ENCODE assay signal across 9 mouse cellular contexts in the genomic region with DNA sequence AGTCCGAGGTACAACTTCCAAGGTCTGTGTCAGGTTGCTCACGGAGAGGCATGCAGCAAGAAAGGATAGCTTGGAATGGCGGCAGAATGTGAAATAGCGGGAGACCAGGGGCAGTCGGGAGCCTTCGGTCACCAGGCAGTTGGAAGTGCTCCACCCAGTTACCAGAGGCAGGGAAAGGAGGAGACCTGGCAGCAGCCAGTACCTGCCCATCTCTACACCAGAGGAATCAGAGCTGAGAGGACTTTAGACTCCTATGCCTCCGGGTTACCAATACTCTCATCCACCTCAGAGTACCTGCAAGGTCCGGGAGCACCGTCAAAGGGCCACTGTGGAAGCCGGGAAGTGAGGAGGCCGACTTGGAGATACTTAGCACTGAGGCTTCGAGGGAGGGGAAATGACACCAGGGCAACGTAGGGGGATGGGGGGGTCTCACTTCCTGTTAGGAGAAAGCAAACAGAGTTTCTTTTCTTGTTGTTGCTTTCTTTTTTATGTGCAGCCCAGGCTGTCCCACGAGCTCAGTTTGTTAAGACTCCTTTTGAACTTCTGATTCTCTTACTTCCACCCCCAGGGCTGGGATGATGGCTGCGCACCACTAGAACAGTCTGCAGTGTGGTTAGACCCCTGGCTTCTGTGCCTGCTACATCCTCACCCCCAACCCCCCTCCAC. TPM values are rescaled to one million over a fixed set of nuclear protein-coding genes. Genes with fewer than 3 reads are reported as not detected.
DNase-seq lines count a peak whose midpoint lies in the region; ATAC-seq and TF ChIP-seq lines count a peak whose summit lies in the region.
"Had no signal": no experiment of that assay in that cellular context is flagged by ENCODE, and none has a peak within 500 bp of the region (broad histone marks: within the 10 kb centered on the region; RNA-seq: fewer than 3 reads in every experiment).

Gene Tlr12 (minus strand): TSS at position 374 of the 666 bp plus-strand sequence.

- ATAC-seq in neural tube, embryonic 13.5 days (ENCODE audit: low read depth), result no peak
- peak; percentile 65 for ATAC-seq in inflammation-experienced regulatory T-cells, adult 6 months
- ATAC-seq in limb, embryonic 14.5 days (ENCODE audit: low FRiP score, low read depth), result 0 out of 2 replicates have a peak, but pooled peaks have one; percentile 1
- ATAC-seq in forebrain, embryonic 16.5 days, result no peak

- no peak for TF ChIP-seq POLR2A in limb, embryonic 14.5 days (IDR thresholded peaks at IDR 0.05; ENCODE audit: borderline replicate concordance, extremely low read depth, insufficient read depth, insufficient read length)

- H3K27ac ChIP-seq in neural tube, embryonic 13.5 days (replicated peaks), result 0 out of 2 replicates have a peak within 1 kb of the TSS, but pooled peaks have one; percentile 13
- peak within 1 kb of the TSS; percentile 69 for H3K27ac ChIP-seq in limb, embryonic 14.5 days (replicated peaks; ENCODE audit: low read depth, low read length)
- no peak within 1 kb of the TSS for H3K27ac ChIP-seq in forebrain, embryonic 16.5 days (ENCODE audit: low read length)
- H3K27ac ChIP-seq: embryonic facial prominence, embryonic 15.5 days had no signal

- H3K4me2 ChIP-seq in neural tube, embryonic 13.5 days, result no peak within 1 kb of the TSS
- H3K4me2 ChIP-seq in limb, embryonic 14.5 days (replicated peaks; ENCODE audit: low read depth, low read length, severe bottlenecking), result no peak within 1 kb of the TSS
- H3K4me2 ChIP-seq in forebrain, embryonic 16.5 days (ENCODE audit: low read length), result no peak within 1 kb of the TSS
- H3K4me2 ChIP-seq: embryonic facial prominence, embryonic 15.5 days had no signal

- H3K9ac ChIP-seq in neural tube, embryonic 13.5 days, result peak within 1 kb of the TSS; percentile 26; the same call in 1 of the 2 replicates
- H3K9ac ChIP-seq in limb, embryonic 14.5 days (ENCODE audit: low read depth, low read length, severe bottlenecking), result no peak within 1 kb of the TSS
- H3K9ac ChIP-seq in forebrain, embryonic 16.5 days (replicated peaks; ENCODE audit: low read depth, low read length), result no peak within 1 kb of the TSS
- H3K9ac ChIP-seq: embryonic facial prominence, embryonic 15.5 days had no signal

- 66% methylated on average over 15 of the region's 15 CpGs for WGBS in neural tube, embryonic 13.5 days
- 43% methylated on average over 15 of the region's 15 CpGs for WGBS in limb, embryonic 14.5 days
- 78% methylated on average over 15 of the region's 15 CpGs for WGBS in forebrain, embryonic 16.5 days

- H3K27me3 ChIP-seq in neural tube, embryonic 13.5 days, result no peaks in the 10 kb centered on the region
- no peaks in the 10 kb centered on the region for H3K27me3 ChIP-seq in limb, embryonic 14.5 days (ENCODE audit: control insufficient read depth, insufficient read depth, low read length)
- H3K27me3 ChIP-seq in forebrain, embryonic 16.5 days (replicated peaks; ENCODE audit: control insufficient read depth, insufficient read depth, low read length), result no peaks in the 10 kb centered on the region

- no peak for DNase-seq in neural tube, embryonic 10.5 days (ENCODE audit: extremely low spot score, low spot score)
- no peak for DNase-seq in limb, embryonic 14.5 days (ENCODE audit: low spot score)
- peak; percentile 78 for DNase-seq in thymus, postnatal 25 days
- DNase-seq in adrenal gland, postnatal 36 days, result no peak
- no peak for DNase-seq in right cerebral cortex, adult 2 months (ENCODE audit: low spot score in 2 of 2)

- no peaks in the 10 kb centered on the region for H3K9me3 ChIP-seq in neural tube, embryonic 13.5 days
- no peaks in the 10 kb centered on the region for H3K9me3 ChIP-seq in limb, embryonic 14.5 days (ENCODE audit: control insufficient read depth, low read length)
- no peaks in the 10 kb centered on the region for H3K9me3 ChIP-seq in forebrain, embryonic 16.5 days (ENCODE audit: control insufficient read depth, low read length)
- H3K9me3 ChIP-seq: embryonic facial prominence, embryonic 15.5 days had no signal

- 0 out of 2 replicates have a peak, but pooled peaks cover 6% of the 10 kb centered on the region for H3K4me1 ChIP-seq in neural tube, embryonic 13.5 days (replicated peaks)
- H3K4me1 ChIP-seq in limb, embryonic 14.5 days (ENCODE audit: control insufficient read depth, insufficient read depth, low read length), result peaks cover 15% of the 10 kb centered on the region
- H3K4me1 ChIP-seq in forebrain, embryonic 16.5 days (replicated peaks; ENCODE audit: control insufficient read depth, insufficient read depth, low read length), result no peaks in the 10 kb centered on the region

- H3K36me3 ChIP-seq in neural tube, embryonic 13.5 days, result no peaks in the 10 kb centered on the region
- H3K36me3 ChIP-seq in limb, embryonic 14.5 days (ENCODE audit: control insufficient read depth, insufficient read depth, low read length), result no peaks in the 10 kb centered on the region
- no peaks in the 10 kb centered on the region for H3K36me3 ChIP-seq in forebrain, embryonic 16.5 days (ENCODE audit: control insufficient read depth, insufficient read depth)
- H3K36me3 ChIP-seq: embryonic facial prominence, embryonic 15.5 days had no signal

- H3K4me3 ChIP-seq in neural tube, embryonic 13.5 days, result no peak within 1 kb of the TSS
- no peak within 1 kb of the TSS for H3K4me3 ChIP-seq in limb, embryonic 14.5 days (replicated peaks; ENCODE audit: low read length)
- no peak within 1 kb of the TSS for H3K4me3 ChIP-seq in forebrain, embryonic 16.5 days (replicated peaks; ENCODE audit: low read length)
- H3K4me3 ChIP-seq: embryonic facial prominence, embryonic 15.5 days had no signal

RNA-seq across cellular contexts. Expression of gene Tlr12, which starts in this region (rescaled TPM):
- polyA plus RNA-seq in neural tube, embryonic 13.5 days (2015; fragmentation: Nextera tagmentation; extraction: Ambion mirVana), result 1.7 and 2.0 TPM in 2 replicates
- under 1 TPM; 0.31 to 0.92 (median 0.38) TPM for polyA plus RNA-seq in inflammation-experienced regulatory T-cells, adult 6 months (2017; shearing (Covaris generic))
- 0.82 and 0.95 TPM in 2 replicates for polyA plus RNA-seq in limb, embryonic 14.5 days (2012; rRNA removed)
- polyA plus RNA-seq in limb, embryonic 14.5 days (2014; fragmentation: Nextera tagmentation; extraction: Ambion mirVana), result 0.19 and 0.40 TPM in 2 replicates
- under 1 TPM; 0.73 to 0.82 TPM for total RNA-seq in adrenal gland, postnatal 36 days (2021)
- polyA plus RNA-seq in forebrain, embryonic 16.5 days (2015; fragmentation: Nextera tagmentation; extraction: Ambion mirVana), result 1.6 and 3.0 TPM in 2 replicates

Comparison
In these comparisons a context has a peak if more than half of its experiments do, and no peak if none do; other contexts are left out.
1. Peak in ATAC-seq in inflammation-experienced regulatory T-cells, adult 6 months; RNA of the gene not detected or under 1 TPM.
2. Peak in ATAC-seq and H3K27ac ChIP-seq in limb, embryonic 14.5 days; RNA of the gene not detected or under 1 TPM.